Mouse (Mus musculus): ENCODE measurements around the gene Btg2.

DNA sequence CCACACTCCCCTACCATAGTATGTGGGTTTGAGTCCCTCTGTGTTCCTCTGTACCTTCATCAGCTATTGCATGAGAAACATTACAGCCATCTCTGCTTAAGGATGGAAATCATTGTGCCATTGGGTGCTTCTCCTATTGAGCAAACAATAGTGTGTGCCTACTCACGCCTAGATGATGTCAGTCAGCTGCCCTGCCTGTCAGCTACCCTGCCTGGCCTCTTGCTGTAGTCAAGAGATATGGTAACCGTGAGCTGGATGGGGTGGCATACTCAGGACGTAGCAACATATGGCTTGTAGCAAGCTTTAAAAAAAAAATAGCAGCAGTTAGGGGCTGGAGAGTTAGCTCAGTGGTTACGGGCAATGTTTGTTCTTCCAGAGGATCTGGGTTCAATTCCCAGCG is 31.5 kb upstream of the Btg2 start:
- TF ChIP-seq GATA1 (IDR thresholded peaks at IDR 0.05; ENCODE audit: low read length) (no peak), TAL1 (IDR thresholded peaks at IDR 0.05; ENCODE audit: low read length) (peak; percentile 49; the same call in 2 of the 3 replicates)
